Mouse (Mus musculus) E14TG2a.4 (cell line): ENCODE measurements around the gene Grm6.

Source experiments
- CTCF ChIP-seq: conservative IDR thresholded peaks from 2 replicates; pipeline ENCODE4 v1.5.1; 2014; ENCODE audit warnings: low read length
- NANOG ChIP-seq: IDR thresholded peaks from 2 replicates; pipeline ENCODE4 v1.6.1; 2014; ENCODE audit warnings: borderline replicate concordance, low read length, mixed read lengths
- POU5F1 ChIP-seq: IDR thresholded peaks from 2 replicates; pipeline ENCODE4 v1.6.1; 2014; ENCODE audit warnings: low read length, borderline replicate concordance

- no peak for TF ChIP-seq CTCF
- TF ChIP-seq NANOG = no peak
- no peak for TF ChIP-seq POU5F1
These were observed 57.7 kb downstream of the Grm6 start for GRCm38 (mm10) chr11:50908136-50908535.
